Mouse (Mus musculus): ENCODE data around the gene Xkr8.
A peak's percentile ranks its signal among the peaks of the same experiment; 100 is the strongest.

Gene Xkr8

DNA sequence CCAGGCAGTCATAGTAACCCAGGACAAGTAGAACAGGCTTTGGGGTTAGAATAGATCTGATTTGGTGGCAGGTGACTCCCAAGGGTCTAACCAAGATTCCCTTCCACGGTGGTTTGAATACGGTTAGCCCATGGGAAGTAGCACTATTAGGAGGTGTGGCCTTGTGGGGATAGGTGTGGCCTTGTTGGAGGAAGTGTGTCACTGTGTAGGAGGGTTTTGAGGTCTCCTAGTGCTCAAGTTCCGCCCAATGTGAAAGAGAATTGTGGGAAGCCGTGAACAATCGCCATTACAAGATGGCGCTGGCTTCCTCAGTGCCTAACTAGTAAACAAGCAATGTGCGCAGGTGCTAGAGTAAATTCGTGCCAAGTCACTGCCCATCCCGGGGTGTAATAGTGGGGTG is 4.8 kb upstream of the Xkr8 start:
- peak; percentile 77 for DNase-seq (ENCODE audit: low read depth, low spot score)

DNA sequence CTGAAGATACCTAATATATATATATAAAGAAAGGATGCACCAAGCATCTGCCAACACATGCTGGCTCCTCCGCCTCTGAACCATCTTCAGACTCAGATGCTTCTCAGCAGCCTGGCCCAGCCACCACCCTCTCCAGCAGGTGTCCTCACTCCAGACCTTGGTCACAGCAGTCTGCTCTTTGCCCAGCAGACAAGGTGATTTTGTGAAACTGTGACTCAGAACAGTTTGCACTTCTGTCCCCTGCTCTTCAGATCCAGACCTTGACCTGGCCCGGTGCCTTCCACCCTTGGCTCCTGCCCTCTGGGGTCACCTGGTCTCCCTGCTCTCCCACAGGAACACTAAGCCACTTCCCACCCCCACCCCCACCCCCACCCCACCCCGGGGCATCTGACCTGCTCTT is 3.5 kb upstream of the Xkr8 start:
- DNase-seq (ENCODE audit: low read depth, low spot score): no peak

DNA sequence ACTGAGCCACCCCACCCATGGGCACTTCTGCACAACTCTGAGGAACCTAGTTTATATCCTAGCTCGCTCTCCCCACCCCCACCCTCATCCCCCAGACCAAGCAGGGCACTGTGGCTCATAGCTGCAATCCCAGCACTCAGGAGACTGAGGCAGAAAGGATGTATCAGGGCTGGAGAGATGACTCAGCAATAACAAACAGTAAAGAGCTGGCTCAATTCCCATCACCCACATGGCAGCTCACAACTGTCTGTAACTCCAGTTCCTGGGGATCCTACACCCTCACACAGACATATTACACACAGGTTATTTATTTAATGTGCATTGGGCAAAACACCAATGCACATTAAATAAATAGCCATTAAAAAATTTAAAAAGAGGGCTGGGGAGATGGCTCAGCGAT is 3.0 kb upstream of the Xkr8 start:
- DNase-seq (ENCODE audit: low read depth, low spot score): no peak

DNA sequence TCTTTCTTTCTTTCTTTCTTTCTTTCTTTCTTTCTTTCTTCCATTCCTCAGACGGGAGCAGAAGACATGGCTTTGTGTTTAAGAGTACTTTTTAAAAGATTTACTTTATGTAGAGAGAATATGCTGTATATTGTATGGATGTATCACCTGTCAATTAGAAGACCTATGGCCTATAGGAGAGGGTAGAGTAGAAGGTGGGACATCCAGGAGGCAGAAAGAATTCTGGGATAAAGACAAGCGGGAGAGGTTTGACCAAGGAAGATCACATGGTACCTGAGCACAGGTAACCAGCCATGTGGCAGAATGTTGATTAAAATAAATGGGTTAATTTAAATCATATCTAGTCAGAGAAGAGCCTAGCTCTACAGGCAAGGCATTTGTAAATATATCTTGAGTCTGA is 2.4 kb upstream of the Xkr8 start:
- no peak for DNase-seq (ENCODE audit: low read depth, low spot score)

DNA sequence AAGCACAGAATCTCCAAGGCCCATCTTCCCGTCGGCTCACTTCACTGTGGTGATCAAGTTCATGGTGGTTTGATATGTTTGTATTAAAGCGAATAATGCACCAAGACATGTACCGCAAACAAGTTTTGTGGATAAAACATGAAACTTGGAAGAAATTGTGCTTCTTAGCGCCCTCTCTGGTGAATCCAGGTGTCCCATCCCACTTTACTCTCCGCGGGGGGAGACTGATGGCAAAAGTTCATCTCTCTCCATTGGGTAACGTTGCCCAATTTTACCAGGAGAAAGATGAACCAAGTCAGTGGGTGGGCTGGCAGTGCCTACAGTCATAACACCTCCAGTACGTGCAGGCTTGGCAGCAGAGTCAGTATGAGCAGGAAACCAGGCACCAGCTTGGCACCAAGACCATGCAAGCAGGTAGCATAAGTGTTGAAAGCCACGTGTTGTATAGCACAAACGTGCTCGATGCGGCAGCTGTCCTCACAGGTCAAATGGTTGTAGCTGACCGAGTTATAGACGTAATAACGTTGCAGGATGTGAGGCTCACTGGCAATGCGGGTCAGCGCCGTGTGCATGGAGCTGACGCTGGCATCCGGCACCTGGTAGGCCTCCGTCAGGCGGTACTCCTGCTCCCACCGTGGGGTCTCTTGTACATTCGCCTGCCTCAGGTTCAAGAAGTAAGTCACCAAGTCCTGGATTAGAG is 875 bp upstream of the Xkr8 start:
- no peak for DNase-seq (ENCODE audit: low read depth, low spot score)

DNA sequence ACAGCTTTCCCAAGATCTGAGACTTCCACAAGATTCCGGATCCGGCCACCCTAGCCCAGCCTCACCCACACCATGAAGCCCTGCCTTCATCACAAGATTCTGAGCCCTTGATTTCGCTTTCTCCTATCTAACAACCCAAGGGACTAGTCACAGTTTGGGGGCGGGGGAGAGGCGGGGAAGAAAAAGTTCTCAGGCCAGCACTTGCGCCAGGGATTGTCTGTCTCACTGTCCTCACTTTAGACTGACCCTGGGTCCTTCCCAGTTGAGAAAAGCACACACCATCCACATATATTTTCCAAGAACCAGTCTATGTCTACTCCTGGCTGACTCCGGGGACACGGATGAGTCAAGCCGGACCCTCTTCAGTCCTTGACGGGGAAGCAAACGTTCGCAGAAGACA is 730 bp downstream of the Xkr8 start:
- DNase-seq (ENCODE audit: low read depth, low spot score): no peak

DNA sequence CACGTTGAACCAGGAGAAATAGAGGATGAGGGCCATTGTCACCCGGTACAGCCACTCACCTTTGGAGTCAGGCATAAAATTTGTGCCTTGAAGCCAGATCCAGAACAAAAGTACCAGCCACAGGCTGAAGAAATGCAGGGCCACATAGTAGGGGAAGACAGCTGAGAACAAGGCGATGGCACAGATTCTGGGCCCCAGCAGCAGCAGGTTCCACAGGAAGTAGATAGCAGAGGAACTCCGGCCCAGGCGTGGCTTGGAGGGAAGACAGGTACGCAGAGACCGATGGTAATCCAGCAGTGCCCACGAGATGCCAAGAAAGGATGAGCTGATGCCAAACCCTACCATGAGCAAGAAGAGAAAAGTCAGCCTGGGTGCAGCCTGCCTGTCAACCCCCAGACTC is 4.1 kb downstream of the Xkr8 start:
- no peak for DNase-seq (ENCODE audit: low read depth, low spot score)

DNA sequence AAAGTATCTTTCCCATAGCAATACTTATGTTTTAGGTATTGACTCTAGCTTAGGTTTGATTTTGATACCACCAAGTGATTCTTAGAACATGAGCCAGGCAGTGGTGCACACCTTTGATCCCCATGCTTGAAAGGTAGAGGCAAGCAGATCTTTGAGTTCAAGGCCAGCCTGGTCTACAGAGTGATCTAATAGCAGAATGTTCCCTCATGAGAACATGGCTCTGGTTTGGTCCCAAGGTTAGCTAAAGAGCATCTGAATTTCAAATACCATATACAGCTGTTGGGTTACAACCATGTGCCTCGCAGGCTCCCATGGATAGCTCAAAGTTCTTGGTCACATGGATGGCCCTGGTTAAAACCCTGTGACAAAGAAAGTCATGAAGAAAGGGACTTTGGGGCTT is 14.1 kb downstream of the Xkr8 start:
- no peak for DNase-seq (ENCODE audit: low read depth, low spot score)

DNA sequence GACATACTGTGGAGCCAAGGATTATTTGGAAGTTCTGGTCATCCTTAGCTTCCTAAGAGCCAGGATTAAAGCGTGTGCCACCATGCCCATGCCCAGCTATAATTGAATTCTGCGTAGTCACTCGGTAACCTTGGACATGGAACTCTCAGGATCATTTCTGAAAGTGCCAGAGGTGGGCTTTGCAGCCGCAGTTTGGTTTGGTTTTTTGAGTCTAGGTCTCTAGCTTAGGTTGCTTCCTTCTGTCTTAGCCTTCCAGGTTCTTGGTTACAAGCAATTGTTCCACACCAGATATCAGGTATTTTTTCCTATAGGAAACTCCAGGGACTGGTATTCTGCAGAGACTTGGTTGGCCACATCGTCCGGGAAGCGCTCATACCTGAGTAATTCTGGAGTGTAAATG is 19.2 kb downstream of the Xkr8 start:
- no peak for DNase-seq (ENCODE audit: low read depth, low spot score)

DNA sequence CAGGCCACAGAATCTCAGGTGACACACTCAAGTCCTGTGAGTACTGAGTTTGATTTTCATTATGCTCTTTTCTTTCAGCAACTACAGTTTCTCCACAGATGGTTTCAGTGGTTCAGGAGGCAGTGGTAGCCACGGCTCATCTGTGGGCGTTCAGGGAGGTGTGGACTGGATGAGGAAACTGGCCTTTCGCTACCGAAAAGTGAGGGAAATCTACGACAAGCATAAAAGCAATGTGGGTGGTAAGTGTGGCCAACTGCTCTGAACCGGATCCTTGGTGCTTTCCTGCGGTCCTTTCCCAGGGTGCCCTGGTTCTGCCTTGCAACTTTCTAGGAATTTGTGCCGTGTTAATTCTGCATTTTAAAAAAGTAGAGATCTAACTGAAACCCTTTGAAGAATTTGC is 25.5 kb downstream of the Xkr8 start:
- no peak for DNase-seq (ENCODE audit: low read depth, low spot score)

DNA sequence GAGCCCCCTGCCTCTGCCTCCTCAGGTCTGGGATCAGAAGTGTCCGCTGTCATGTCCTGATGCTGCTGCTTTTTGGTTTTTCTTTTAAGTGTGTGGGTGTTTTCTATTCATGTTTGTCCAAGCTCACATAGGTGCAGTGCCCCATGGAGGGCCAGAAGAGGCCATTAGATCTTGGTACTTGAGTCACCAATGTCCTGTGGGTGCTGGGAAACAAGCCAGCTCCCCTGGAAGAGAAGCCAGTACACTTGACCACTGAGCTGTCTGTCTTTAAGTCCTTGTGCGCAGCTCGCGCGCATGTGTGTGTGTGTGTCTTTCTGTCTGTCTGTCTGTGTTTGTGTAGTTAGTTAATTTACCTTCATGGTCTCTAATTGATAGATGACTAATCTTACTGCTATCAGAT is 30.3 kb downstream of the Xkr8 start:
- no peak for DNase-seq (ENCODE audit: low read depth, low spot score)

DNA sequence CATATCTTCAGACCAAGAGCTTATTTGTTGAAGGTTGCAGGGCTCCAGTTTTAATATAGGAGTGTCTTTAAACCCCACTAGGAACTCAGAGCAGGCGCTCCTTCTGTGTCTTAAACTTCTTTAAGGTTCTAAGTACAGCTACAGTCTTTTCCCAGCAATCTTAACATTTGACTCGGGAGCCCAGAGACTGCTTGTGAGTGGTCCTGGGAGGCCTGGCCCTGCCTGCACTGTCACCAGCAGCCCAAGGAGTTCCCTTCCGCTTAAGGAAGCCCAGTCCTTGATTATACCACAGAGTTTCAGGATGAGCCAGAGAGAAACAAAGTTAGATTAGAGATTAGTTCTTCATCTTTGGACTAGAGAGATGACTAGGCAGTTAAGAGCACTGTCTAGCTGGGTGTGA is 39.0 kb downstream of the Xkr8 start:
- no peak for DNase-seq (ENCODE audit: low read depth, low spot score)

DNA sequence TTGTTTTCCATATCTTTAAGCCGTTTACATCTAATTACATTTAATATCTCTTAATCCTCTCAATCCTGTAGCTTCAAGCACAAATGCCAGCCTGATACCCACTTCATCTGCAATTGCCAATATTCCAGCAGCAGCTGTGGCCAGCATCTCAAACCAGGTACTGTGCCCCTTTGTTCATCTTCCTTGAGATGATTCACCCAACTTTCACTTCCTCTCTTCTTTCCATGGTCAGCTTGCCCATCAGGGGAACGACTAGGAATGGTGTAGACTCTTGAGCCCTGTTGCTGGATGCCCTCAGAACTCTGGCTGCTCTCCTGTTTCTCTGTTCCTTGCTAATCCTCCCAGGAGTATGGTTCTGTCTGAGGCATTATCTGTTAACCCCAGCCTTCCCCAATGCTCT is 42.7 kb downstream of the Xkr8 start:
- no peak for DNase-seq (ENCODE audit: low read depth, low spot score)

DNA sequence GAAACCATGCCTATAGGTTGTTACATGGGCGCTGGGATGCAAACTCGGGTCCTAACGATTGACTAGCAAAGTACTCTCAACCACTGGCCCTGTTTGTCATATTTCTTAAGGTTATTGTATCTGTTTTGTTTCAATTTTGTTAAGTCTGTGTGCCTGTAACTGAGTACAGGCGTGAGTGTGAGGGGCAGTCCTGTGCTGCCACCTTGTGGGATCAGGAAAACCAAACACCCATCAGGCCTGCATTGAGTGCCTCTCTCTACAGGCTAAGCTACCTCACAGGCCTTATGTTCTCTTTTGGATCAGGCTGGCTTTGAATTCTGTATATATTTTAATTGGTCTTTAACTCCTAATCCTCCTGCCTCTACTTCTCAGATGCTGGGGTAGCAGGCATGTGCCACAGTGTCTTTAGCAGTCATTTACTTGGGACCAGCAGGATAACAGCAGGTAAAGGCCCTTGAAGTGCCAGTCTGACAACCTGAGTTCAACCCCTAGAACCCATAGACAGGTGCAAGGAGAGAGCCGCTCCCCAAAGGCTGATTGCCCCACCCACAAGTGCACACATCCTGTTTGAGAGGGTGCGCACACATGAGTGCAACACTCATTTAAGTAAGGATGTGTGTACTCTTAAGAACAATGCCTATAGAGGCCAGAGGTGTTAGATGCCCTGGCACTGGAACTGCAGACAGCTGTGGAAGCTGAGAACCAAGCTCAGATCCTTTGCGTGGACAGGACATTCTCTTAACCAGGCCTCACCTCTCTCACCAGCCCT is 55.4 kb downstream of the Xkr8 start:
- peak; percentile 14 for DNase-seq (ENCODE audit: low read depth, low spot score)
